Mouse (Mus musculus) midbrain, embryonic 14.5 days (tissue): ENCODE measurements at regions not wholly inside any gene's neighbourhood (a gene's known extent, or its start where the extent isn't known, plus 50 kb on each side); places are given as distances from the start of the nearest gene placed in this dataset.

Experiments used
- ATAC-seq: fragments of 200-750 bp; cut with Nextera tagmentation; 2 replicates; pipeline ENCODE4 v1.8.0; 2017; ENCODE audit warnings: moderate number of reproducible peaks, moderate library complexity; ENCODE audit not compliant: low FRiP score, low TSS enrichment
- DNase-seq: peaks from one replicate; pipeline ENCODE4 v3.0.0-alpha.2; 2015
- H3K27ac ChIP-seq: fragments of 300-500 bp; sonication (generic); replicated peaks from 2 replicates; pipeline ENCODE4 v1.5.1; 2014; ENCODE audit warnings: mild to moderate bottlenecking, low read depth, low read length, moderate library complexity
- H3K27me3 ChIP-seq: fragments of 300-500 bp; sonication (generic); 2 replicates; pipeline ENCODE4 v1.6.1; 2014; ENCODE audit warnings: low read length, control low read depth, mixed read lengths; ENCODE audit not compliant: control insufficient read depth, insufficient read depth
- H3K36me3 ChIP-seq: fragments of 300-500 bp; sonication (generic); 2 replicates; pipeline ENCODE4 v1.6.1; 2014; ENCODE audit warnings: low read length, control low read depth; ENCODE audit not compliant: control insufficient read depth, insufficient read depth
- H3K4me1 ChIP-seq: fragments of 300-500 bp; sonication (generic); 2 replicates; pipeline ENCODE4 v1.6.1; 2014; ENCODE audit warnings: mild to moderate bottlenecking, antibody characterized with exemption, low read length, control low read depth; ENCODE audit not compliant: control insufficient read depth, insufficient read depth
- H3K4me2 ChIP-seq: fragments of 300-500 bp; sonication (generic); 2 replicates; pipeline ENCODE4 v1.6.1; 2014; ENCODE audit warnings: mild to moderate bottlenecking, low read length, moderate library complexity
- H3K4me3 ChIP-seq: fragments of 300-500 bp; sonication (generic); replicated peaks from 2 replicates; pipeline ENCODE4 v1.5.1; 2014; ENCODE audit warnings: low read depth, low read length
- H3K9ac ChIP-seq: fragments of 300-500 bp; sonication (generic); replicated peaks from 2 replicates; pipeline ENCODE4 v1.6.1; 2014; ENCODE audit warnings: mild to moderate bottlenecking, low read length, moderate library complexity
- H3K9me3 ChIP-seq: fragments of 300-500 bp; sonication (generic); 2 replicates; pipeline ENCODE4 v1.6.1; 2016; ENCODE audit warnings: low read length, control low read depth, mixed read lengths; ENCODE audit not compliant: control insufficient read depth
- WGBS: fragments of 180-500 bp; shearing (Covaris S2); extraction: QIAGEN DNeasy Blood & Tissue Kit; methylation state at CpG from one replicate; pipeline ENCODE4 v1.1.7; 2014; 5-methylcytosine and 5-hydroxymethylcytosine counted together

GRCm38 (mm10) chr9:23041537-23042472 is 181.1 kb upstream of the Bmper start:
- H3K9ac ChIP-seq: no peak overlapping the region

GRCm38 (mm10) chr9:23043006-23043405 is 179.9 kb upstream of the Bmper start:
- Histone ChIP-seq H3K36me3 (no peaks in the 10 kb centered on the region), H3K27me3 (no peaks in the 10 kb centered on the region), H3K9ac (no peak overlapping the region), H3K27ac (no peak overlapping the region), H3K4me1 (no peaks in the 10 kb centered on the region), H3K4me2 (no peak overlapping the region), H3K4me3 (no peak overlapping the region), H3K9me3 (no peaks in the 10 kb centered on the region)
- 93% methylated on average over 4 of the region's 4 CpGs for WGBS
- ATAC-seq (no peak), DNase-seq (no peak)

More at GRCm38 (mm10) chr9:23041537-23042472, 181.1 kb upstream of the Bmper start:
- WGBS: 72% methylated on average over 22 of the region's 22 CpGs
- no peaks in the 10 kb centered on the region; the same call in 1 of the 2 replicates for H3K4me1 ChIP-seq
- no peaks in the 10 kb centered on the region for H3K9me3 ChIP-seq
- DNase-seq: no peak
- no peak for ATAC-seq
- H3K27ac ChIP-seq: no peak overlapping the region
- H3K36me3 ChIP-seq: no peaks in the 10 kb centered on the region
- H3K4me2 ChIP-seq: no peak overlapping the region
- peaks cover 2% of the 10 kb centered on the region; the same call in 1 of the 2 replicates for H3K27me3 ChIP-seq
- no peak overlapping the region for H3K4me3 ChIP-seq

DNA sequence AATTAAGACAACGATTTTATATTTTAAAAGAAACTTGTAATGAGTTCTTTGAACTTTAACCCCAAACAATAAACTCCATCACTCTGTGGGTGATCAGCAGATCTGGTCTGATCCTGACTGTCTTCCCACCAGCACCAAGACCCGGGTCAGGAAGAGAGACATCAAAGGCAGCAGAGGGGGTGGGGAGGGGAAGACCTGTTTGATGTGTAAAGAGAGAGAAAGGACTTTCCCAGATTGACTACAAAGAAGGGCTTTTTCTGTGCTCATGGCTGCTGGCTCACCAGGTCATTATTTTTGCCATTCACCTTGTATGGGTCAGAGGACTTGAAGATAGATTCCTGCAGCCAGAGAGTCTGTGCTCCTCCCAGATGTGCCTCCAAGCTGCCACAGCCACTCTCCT is 177.4 kb upstream of the Bmper start:
- Histone ChIP-seq H3K27me3 (no peaks in the 10 kb centered on the region), H3K4me1 (no peaks in the 10 kb centered on the region), H3K4me3 (no peak overlapping the region), H3K4me2 (no peak overlapping the region), H3K36me3 (no peaks in the 10 kb centered on the region), H3K9me3 (no peaks in the 10 kb centered on the region), H3K9ac (no peak overlapping the region), H3K27ac (no peak overlapping the region)
- DNase-seq: no peak
- WGBS: 19% methylated on average over 2 of the region's 2 CpGs
- no peak for ATAC-seq

- no peak overlapping the region for H3K9ac ChIP-seq
- H3K4me2 ChIP-seq: no peak overlapping the region
- no peak overlapping the region for H3K27ac ChIP-seq
- ATAC-seq (no peak), DNase-seq (no peak)
- H3K4me1 ChIP-seq: no peaks in the 10 kb centered on the region
- H3K36me3 ChIP-seq: no peaks in the 10 kb centered on the region
- no peaks in the 10 kb centered on the region for H3K9me3 ChIP-seq
- WGBS: 33% methylated on average over 2 of the region's 2 CpGs
- no peak overlapping the region for H3K4me3 ChIP-seq
- H3K27me3 ChIP-seq: no peaks in the 10 kb centered on the region
Observed at GRCm38 (mm10) chr9:23050751-23051150, 172.1 kb upstream of the Bmper start.

- no peaks in the 10 kb centered on the region for H3K36me3 ChIP-seq
- no peak for DNase-seq
- 86% methylated on average over 4 of the region's 4 CpGs for WGBS
- no peaks in the 10 kb centered on the region for H3K9me3 ChIP-seq
- H3K4me3 ChIP-seq: no peak overlapping the region
- no peak overlapping the region for H3K9ac ChIP-seq
- no peak overlapping the region for H3K27ac ChIP-seq
- peaks cover 28% of the 10 kb centered on the region for H3K4me1 ChIP-seq
- no peak overlapping the region for H3K4me2 ChIP-seq
- no peak for ATAC-seq
- H3K27me3 ChIP-seq: no peaks in the 10 kb centered on the region
Observed at GRCm38 (mm10) chr9:23059526-23059925, 163.3 kb upstream of the Bmper start.

- peaks cover 28% of the 10 kb centered on the region for H3K4me1 ChIP-seq
- DNase-seq (no peak), ATAC-seq (no peak)
- 0 out of 2 replicates have a peak overlapping the region, but pooled peaks have one; percentile 0 for H3K27ac ChIP-seq
- H3K4me2 ChIP-seq: no peak overlapping the region
- no peaks in the 10 kb centered on the region for H3K27me3 ChIP-seq
- no peak overlapping the region for H3K9ac ChIP-seq
- no peak overlapping the region for H3K4me3 ChIP-seq
- no peaks in the 10 kb centered on the region for H3K36me3 ChIP-seq
- H3K9me3 ChIP-seq: no peaks in the 10 kb centered on the region
Observed at GRCm38 (mm10) chr9:23060526-23060925, 162.3 kb upstream of the Bmper start.

DNA sequence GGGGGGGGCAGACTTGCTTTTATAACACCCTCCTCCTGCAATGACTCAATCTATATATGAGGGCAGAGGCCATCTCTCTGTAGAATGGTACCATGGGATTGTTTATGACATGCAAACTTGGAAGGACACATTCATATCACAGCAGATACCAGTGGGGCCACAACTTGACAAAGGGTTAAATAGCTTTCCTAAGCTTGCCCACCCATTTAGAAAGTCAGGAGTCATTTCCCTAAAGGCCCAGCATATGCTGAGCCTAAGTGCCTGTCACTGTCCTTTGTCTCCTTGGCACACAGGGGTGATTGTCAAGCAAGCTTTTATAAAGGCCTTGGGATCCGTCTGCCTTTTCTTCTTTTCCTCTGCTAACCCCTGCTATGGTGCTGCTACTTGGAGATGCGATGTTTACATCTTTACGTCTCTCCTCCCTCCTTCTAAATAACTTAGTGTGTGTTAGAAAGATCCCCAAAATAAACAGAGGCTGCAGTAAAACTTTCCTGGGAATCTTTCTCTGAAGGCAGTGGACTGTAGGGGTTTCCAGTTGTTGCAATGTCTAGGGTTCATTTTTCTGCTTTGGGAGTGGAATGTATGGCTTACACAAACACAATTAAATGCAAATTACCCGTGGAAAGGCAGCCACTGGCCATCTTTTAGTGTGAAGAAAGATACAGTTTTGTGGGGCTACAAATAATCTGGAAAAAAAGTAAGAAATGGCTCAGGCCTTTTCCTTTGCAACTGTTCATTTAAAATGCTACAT is 161.5 kb upstream of the Bmper start:
- DNase-seq: no peak
- Histone ChIP-seq H3K36me3 (no peaks in the 10 kb centered on the region), H3K9me3 (no peaks in the 10 kb centered on the region), H3K27me3 (no peaks in the 10 kb centered on the region), H3K4me3 (no peak overlapping the region), H3K9ac (no peak overlapping the region), H3K27ac (0 out of 2 replicates have a peak overlapping the region, but pooled peaks have one; percentile 62), H3K4me1 (peaks cover 28% of the 10 kb centered on the region), H3K4me2 (no peak overlapping the region)
- no peak for ATAC-seq
- 5% methylated on average over 4 of the region's 4 CpGs for WGBS

GRCm38 (mm10) chr9:23062057-23062655 is 160.7 kb upstream of the Bmper start:
- 16% methylated on average over 8 of the region's 8 CpGs for WGBS

More at GRCm38 (mm10) chr9:23062057-23062655, 160.7 kb upstream of the Bmper start:
- Histone ChIP-seq H3K27ac (peak overlapping the region; percentile 62), H3K4me3 (no peak overlapping the region), H3K9ac (no peak overlapping the region), H3K27me3 (no peaks in the 10 kb centered on the region), H3K4me2 (no peak overlapping the region), H3K4me1 (peaks cover 28% of the 10 kb centered on the region), H3K36me3 (no peaks in the 10 kb centered on the region), H3K9me3 (no peaks in the 10 kb centered on the region)
- DNase-seq (peak; percentile 49), ATAC-seq (peak; percentile 55; the same call in 1 of the 2 replicates)
